Mouse (Mus musculus) stomach, embryonic 16.5 days (tissue): ENCODE measurements at regions not wholly inside any gene's neighbourhood (a gene's known extent, or its start where the extent isn't known, plus 50 kb on each side); places are given as distances from the start of the nearest gene placed in this dataset.
A peak's percentile ranks its signal among the peaks of the same experiment; 100 is the strongest.

Experiments used
- ATAC-seq: fragments of 200-750 bp; cut with Nextera tagmentation; 2 replicates; pipeline ENCODE4 v1.8.0; 2017; ENCODE audit warnings: moderate number of reproducible peaks, moderate TSS enrichment; ENCODE audit not compliant: insufficient read depth, low FRiP score
- H3K27ac ChIP-seq: fragments of 300-500 bp; sonication (generic); 2 replicates; pipeline ENCODE4 v1.5.1; 2014; ENCODE audit warnings: low read length
- H3K27me3 ChIP-seq: fragments of 300-500 bp; sonication (generic); 2 replicates; pipeline ENCODE4 v1.6.1; 2014; ENCODE audit warnings: low read length, control low read depth, mixed read lengths; ENCODE audit not compliant: control insufficient read depth, insufficient read depth
- H3K36me3 ChIP-seq: fragments of 300-500 bp; sonication (generic); 2 replicates; pipeline ENCODE4 v1.6.1; 2014; ENCODE audit warnings: low read length; ENCODE audit not compliant: control insufficient read depth, insufficient read depth
- H3K4me1 ChIP-seq: fragments of 300-500 bp; sonication (generic); 2 replicates; pipeline ENCODE4 v1.6.1; 2014; ENCODE audit warnings: low read length, control low read depth, mixed read lengths; ENCODE audit not compliant: control insufficient read depth, insufficient read depth
- H3K4me2 ChIP-seq: fragments of 300-500 bp; sonication (generic); 2 replicates; pipeline ENCODE4 v1.6.1; 2014; ENCODE audit warnings: low read depth, low read length, mixed read lengths
- H3K4me3 ChIP-seq: fragments of 300-500 bp; sonication (generic); replicated peaks from 2 replicates; pipeline ENCODE4 v1.5.1; 2014; ENCODE audit warnings: mild to moderate bottlenecking, low read length
- H3K9ac ChIP-seq: fragments of 300-500 bp; sonication (generic); 2 replicates; pipeline ENCODE4 v1.6.1; 2014; ENCODE audit warnings: low read length
- H3K9me3 ChIP-seq: fragments of 300-500 bp; sonication (generic); replicated peaks from 2 replicates; pipeline ENCODE4 v1.6.1; 2016; ENCODE audit warnings: low read length, control low read depth; ENCODE audit not compliant: control insufficient read depth
- WGBS: fragments of 180-500 bp; shearing (Covaris S2); extraction: QIAGEN DNeasy Blood & Tissue Kit; methylation state at CpG from one replicate; pipeline ENCODE4 v1.1.7; 2014; 5-methylcytosine and 5-hydroxymethylcytosine counted together

DNA sequence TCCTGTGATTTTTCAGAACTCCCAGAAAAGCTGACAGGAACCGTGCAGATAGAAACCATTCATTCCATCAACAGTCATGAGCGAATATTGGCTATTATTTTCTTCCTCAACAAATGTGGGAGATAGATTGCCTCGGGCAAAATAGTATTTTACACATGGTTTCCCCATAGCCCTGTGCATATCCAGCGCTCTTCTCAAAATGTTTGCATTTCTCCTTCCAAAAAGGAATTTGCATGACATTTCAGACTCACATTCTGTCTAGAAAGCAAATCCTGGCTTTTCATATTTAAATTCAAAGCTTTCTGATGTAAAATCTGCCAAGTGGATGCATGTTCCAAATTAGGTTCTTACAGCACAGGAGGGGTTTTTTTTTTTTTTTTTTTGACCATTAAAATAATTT lies 82.2 kb upstream of the Zfhx3 start:
- Histone ChIP-seq H3K4me1 (no peaks in the 10 kb centered on the region), H3K36me3 (no peaks in the 10 kb centered on the region), H3K27me3 (no peaks in the 10 kb centered on the region), H3K27ac (no peak overlapping the region), H3K4me2 (no peak overlapping the region), H3K9ac (no peak overlapping the region), H3K4me3 (no peak overlapping the region), H3K9me3 (no peaks in the 10 kb centered on the region)
- WGBS, result 62% methylated on average over 4 of the region's 4 CpGs
- ATAC-seq, result no peak

DNA sequence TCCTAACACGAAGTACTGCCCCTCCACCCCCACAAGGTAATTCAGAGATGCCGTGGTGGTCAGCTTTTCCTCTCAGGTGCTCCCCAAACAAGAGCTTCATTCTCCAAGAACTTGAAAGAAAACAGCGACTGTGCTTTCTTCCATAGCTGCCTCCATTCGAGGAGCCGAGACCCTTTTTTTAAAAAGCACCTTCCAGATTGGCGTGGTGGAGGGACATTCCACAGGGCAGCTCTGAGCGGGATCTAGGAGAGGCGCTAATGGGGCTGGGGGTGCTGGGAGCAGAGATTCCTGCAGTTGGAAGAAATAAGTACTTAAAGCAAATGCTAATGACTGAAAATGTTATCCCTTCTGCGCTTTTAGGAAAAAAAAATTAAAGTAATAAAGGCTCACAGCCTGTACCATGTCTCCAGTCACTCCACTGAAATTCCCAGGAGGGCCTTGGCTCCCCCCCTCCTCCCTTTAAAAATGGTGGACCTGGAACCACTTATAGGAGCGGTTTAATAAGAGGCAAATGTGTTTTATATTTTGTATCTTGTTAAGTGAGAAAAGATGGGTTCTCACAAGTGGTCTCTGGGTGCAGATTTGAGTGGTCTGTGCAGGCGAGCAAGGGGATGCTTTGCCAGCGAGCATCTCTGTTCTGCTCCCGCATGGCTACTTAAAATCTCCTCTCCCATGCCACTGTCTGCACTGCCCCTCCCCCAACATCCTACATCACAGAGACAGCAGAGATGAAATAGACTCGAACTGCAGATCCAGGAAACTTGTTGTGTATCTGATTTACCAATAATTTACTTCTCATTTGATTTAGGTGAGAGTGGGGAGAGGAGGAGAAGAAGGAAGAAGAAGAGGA lies 77.4 kb upstream of the Zfhx3 start:
- Histone ChIP-seq H3K4me1 (no peaks in the 10 kb centered on the region), H3K9ac (no peak overlapping the region), H3K4me3 (no peak overlapping the region), H3K9me3 (no peaks in the 10 kb centered on the region), H3K4me2 (no peak overlapping the region), H3K27me3 (no peaks in the 10 kb centered on the region), H3K27ac (no peak overlapping the region), H3K36me3 (no peaks in the 10 kb centered on the region)
- no peak for ATAC-seq
- WGBS, result 58% methylated on average over 14 of the region's 14 CpGs

DNA sequence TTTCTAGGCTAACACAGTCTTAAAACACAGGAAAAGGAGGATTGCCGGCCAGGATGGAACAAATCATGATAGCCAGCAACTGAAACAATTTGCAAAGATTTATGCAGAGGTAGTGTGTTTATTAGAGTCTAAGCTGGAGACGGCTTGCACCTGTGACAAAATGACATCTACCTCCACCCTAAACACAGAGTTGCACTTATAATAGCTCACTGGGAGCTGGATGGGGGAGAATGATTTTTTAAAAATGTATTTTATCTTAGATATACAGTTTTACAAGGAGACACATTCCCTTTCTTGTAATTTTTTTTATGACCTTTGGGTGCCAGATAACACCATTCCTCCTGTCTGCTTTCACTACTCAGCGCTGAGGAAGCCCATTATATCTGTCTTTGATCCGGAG lies 76.7 kb upstream of the Zfhx3 start:
- H3K27me3 ChIP-seq, result no peaks in the 10 kb centered on the region
- no peaks in the 10 kb centered on the region for H3K36me3 ChIP-seq
- H3K4me2 ChIP-seq, result no peak overlapping the region
- no peak for ATAC-seq
- 48% methylated on average over 4 of the region's 4 CpGs for WGBS
- no peak overlapping the region for H3K9ac ChIP-seq
- no peak overlapping the region for H3K4me3 ChIP-seq
- no peaks in the 10 kb centered on the region for H3K9me3 ChIP-seq
- H3K4me1 ChIP-seq, result no peaks in the 10 kb centered on the region
- no peak overlapping the region for H3K27ac ChIP-seq

DNA sequence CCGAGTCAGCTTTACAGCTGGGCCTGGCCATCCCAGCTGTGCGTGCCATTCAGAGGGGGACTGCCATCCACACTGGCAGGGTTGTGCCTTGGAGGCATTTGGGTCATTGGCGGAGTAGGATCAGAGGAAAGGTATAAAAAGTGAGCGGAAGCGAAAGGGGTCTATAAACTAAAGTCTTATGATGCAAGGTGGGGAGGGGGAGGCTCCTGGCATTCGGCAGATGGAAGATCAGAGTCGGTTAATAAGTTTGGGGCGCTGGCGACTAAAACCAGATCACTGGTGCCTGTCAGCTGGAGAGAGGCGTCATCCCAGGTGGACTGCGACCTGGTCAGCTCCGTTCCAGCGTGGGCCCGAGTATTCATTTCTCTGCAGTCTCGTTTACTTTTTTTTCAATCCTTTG lies 70.7 kb upstream of the Zfhx3 start:
- no peak for ATAC-seq
- WGBS, result 59% methylated on average over 15 of the region's 15 CpGs
- Histone ChIP-seq H3K4me3 (no peak overlapping the region), H3K27ac (no peak overlapping the region), H3K4me1 (no peaks in the 10 kb centered on the region), H3K36me3 (no peaks in the 10 kb centered on the region), H3K9ac (no peak overlapping the region), H3K9me3 (no peaks in the 10 kb centered on the region), H3K4me2 (no peak overlapping the region), H3K27me3 (no peaks in the 10 kb centered on the region)

DNA sequence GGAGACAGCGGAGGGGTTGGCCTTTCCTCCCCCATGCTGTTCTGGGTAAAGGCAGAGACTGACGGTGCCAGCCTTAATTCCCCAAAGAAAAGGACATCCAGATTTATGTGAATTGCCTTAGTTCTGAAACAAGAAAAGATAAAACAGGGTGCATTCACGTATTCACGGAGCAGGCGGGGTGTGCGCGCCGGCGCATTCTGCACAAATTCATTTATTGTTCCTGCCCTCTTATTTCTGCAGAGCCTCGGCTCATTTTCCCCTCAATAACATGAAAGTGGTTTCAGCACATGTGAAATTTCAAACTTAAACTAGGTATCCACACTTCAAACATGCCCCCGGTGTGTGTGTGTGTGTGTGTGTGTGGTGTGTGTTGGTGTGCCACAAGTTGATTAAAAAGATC lies 70.3 kb upstream of the Zfhx3 start:
- Histone ChIP-seq H3K27ac (no peak overlapping the region), H3K4me1 (no peaks in the 10 kb centered on the region), H3K4me2 (no peak overlapping the region), H3K27me3 (no peaks in the 10 kb centered on the region), H3K36me3 (no peaks in the 10 kb centered on the region), H3K4me3 (no peak overlapping the region), H3K9me3 (no peaks in the 10 kb centered on the region), H3K9ac (no peak overlapping the region)
- no peak for ATAC-seq
- 66% methylated on average over 11 of the region's 11 CpGs for WGBS

DNA sequence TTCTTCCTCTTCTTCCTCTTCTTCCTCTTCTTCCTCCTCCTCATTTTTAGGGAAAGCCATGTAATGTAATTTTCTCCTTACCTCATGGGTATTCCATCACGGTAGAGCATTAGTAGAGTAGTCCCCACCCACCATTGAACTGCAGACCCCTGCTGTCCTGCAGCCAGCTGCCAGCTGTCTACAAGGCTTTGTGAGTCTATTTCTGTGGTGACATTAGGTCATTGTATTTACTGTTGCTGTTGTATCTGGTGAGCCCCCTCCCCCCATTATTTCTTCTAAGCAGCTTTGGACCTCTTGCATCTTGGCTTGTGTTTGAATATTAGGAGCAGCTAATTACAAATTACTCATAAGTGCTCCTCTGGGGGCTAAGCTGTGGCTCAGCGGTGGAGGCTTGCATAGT lies 66.0 kb upstream of the Zfhx3 start:
- H3K4me1 ChIP-seq, result no peaks in the 10 kb centered on the region

DNA sequence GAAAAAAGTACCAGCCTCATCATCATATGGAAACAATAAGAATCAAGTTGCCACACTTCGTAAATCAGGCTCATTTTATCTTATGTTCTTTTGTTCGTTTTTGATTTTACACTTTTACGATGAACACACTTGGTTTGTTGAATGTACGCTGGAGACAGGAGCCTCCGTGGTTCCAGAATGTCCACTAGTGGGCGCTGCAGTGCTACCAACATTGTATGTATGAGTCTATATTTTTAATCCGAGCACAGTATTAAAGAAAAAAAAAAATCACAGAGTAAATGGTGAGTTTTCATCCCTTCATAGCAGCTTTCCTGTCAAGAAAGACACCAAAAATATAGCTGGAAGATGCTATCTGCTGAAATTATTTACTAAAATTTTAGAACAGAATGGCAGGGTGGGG lies 60.6 kb upstream of the Zfhx3 start:
- H3K4me2 ChIP-seq, result no peak overlapping the region
- ATAC-seq, result no peak
- no peak overlapping the region for H3K9ac ChIP-seq
- H3K4me1 ChIP-seq, result peaks cover 9% of the 10 kb centered on the region
- no peak overlapping the region for H3K4me3 ChIP-seq
- WGBS, result 19% methylated on average over 7 of the region's 7 CpGs
- no peak overlapping the region for H3K27ac ChIP-seq
- no peaks in the 10 kb centered on the region for H3K27me3 ChIP-seq
- H3K9me3 ChIP-seq, result 0 out of 2 replicates have a peak, but pooled peaks cover 3% of the 10 kb centered on the region
- no peaks in the 10 kb centered on the region for H3K36me3 ChIP-seq

More for the DNA sequence above, 66.0 kb upstream of the Zfhx3 start:
- Histone ChIP-seq H3K27me3 (no peaks in the 10 kb centered on the region), H3K9ac (no peak overlapping the region), H3K27ac (no peak overlapping the region), H3K36me3 (no peaks in the 10 kb centered on the region), H3K4me2 (no peak overlapping the region), H3K4me3 (no peak overlapping the region), H3K9me3 (no peaks in the 10 kb centered on the region)
- 37% methylated on average over 2 of the region's 2 CpGs for WGBS
- ATAC-seq, result no peak

DNA sequence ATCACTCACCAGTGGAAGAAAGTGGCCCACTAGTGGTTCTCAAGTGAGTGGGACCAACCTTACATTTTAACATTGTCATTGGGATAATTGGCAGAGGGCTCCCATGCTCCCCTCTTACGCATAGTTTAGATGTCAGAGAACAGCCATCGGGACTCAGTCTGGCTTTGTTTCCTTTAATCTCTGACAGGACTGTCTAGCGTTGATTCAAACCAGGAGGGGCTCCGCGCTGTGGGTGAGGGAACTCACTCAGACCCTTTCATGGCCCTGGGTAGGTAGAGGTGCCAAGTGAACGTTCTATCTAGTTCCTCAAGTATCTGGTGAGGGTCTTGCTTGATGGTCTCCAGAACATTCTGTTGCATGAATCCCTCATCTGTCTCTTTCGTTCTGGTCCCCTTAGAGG lies 56.9 kb upstream of the Zfhx3 start:
- Histone ChIP-seq H3K9me3 (0 out of 2 replicates have a peak, but pooled peaks cover 3% of the 10 kb centered on the region), H3K27ac (peak overlapping the region; percentile 37; the same call in 1 of the 2 replicates), H3K4me2 (peak overlapping the region; percentile 19; the same call in 1 of the 2 replicates), H3K4me1 (peaks cover 9% of the 10 kb centered on the region), H3K36me3 (no peaks in the 10 kb centered on the region), H3K9ac (no peak overlapping the region), H3K27me3 (no peaks in the 10 kb centered on the region), H3K4me3 (no peak overlapping the region)
- peak; percentile 43; the same call in 1 of the 2 replicates for ATAC-seq
- WGBS, result 23% methylated on average over 7 of the region's 7 CpGs

DNA sequence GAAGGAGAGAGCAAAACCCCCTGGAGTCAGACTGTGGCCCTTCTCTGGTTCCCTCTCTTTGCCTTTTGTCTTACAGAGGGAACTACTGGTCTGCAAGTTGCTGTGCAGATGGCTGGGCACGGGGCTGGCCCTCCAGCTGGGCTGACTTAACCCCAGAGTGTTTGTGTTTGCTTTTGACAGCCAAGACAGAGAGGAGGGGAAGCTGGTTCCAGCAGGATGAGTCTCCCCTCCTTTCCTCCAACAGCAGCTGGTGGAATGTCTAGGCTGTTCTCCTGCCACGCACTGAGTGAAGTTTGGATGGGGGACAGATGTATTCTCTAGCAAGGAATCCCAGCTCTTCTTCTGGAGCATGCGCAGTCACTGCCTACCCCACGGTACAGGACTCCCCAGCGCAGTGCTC lies 56.5 kb upstream of the Zfhx3 start:
- Histone ChIP-seq H3K9me3 (0 out of 2 replicates have a peak, but pooled peaks cover 3% of the 10 kb centered on the region), H3K4me1 (peaks cover 9% of the 10 kb centered on the region), H3K9ac (no peak overlapping the region), H3K4me2 (peak overlapping the region; percentile 19; the same call in 1 of the 2 replicates), H3K36me3 (no peaks in the 10 kb centered on the region), H3K27ac (peak overlapping the region; percentile 37; the same call in 1 of the 2 replicates), H3K4me3 (no peak overlapping the region), H3K27me3 (no peaks in the 10 kb centered on the region)
- ATAC-seq, result peak; percentile 91
- 41% methylated on average over 5 of the region's 5 CpGs for WGBS
